Mouse (Mus musculus) erythroblast, embryonic 14.5 days (primary cell): ENCODE measurements around the gene Myom3.

Experiments
- GATA1 ChIP-seq: IDR thresholded peaks from 2 replicates; pipeline ENCODE4 v1.6.1; 2012; ENCODE audit warnings: low read length, inconsistent platforms, mixed read lengths
- TAL1 ChIP-seq: IDR thresholded peaks from 3 replicates; pipeline ENCODE4 v1.6.1; 2012; ENCODE audit warnings: low read length, inconsistent platforms, mixed read lengths

- TF ChIP-seq GATA1 (no peak), TAL1 (no peak)
Observed at GRCm38 (mm10) chr4:135736903-135737302, 22.6 kb upstream of the Myom3 start.
